Mouse (Mus musculus): ENCODE measurements around the gene Chmp6.

DNA sequence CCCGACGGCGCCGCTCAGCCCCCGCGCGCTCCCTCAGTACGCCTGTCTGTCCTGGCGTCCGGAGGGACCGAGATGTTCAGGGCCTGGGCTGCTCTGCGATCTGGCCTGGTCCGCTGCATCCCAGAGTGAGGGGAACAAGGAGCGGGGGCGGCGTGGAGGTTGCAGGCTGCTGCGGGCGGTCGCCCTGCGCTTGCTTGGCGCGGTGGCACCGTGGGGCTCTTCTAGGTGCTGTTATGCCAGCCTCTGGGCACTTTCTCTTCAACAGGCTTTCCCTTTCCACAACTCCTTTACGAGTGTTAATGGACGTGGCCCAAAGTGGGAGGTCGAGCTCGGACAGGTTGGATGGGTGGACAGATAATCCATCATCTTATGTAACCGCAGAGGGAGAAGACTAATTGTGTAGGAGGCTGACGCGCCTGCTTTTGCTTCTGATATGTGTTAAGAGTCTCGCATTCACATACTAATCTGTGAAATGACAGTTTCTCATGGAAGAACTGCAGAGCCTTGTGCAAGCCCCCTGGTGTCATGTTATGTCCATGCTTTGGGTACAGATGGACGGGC, 30.3 kb downstream of the Chmp6 start:
- TF ChIP-seq CTCF (IDR thresholded peaks at IDR 0.05) (peak; percentile 47), EP300 (IDR thresholded peaks at IDR 0.05) (no peak)

All from lung, postnatal 0 days (tissue).